Mouse (Mus musculus): ENCODE measurements at regions not wholly inside any gene's neighbourhood (a gene's known extent, or its start where the extent isn't known, plus 50 kb on each side); places are given as distances from the start of the nearest gene placed in this dataset.

GRCm38 (mm10) chr6:73676979-73677378 is 207.5 kb upstream of the 4931417E11Rik start:
- TF ChIP-seq POU5F1 (IDR thresholded peaks at IDR 0.05; ENCODE audit: borderline replicate concordance, low read length) = no peak
- Histone ChIP-seq H3K4me3 (replicated peaks; ENCODE audit: low read length) (no peak overlapping the region), H3K4me1 (replicated peaks; ENCODE audit: low read depth, low read length) (no peaks in the 10 kb centered on the region), H3K9me3 (ENCODE audit: low read length) (no peaks in the 10 kb centered on the region), H3K36me3 (ENCODE audit: insufficient read depth, low read length) (no peaks in the 10 kb centered on the region), H3K27me3 (ENCODE audit: insufficient read depth, low read length) (no peaks in the 10 kb centered on the region)

GRCm38 (mm10) chr6:73669401-73669800 is 199.9 kb upstream of the 4931417E11Rik start:
- H3K36me3 ChIP-seq (ENCODE audit: insufficient read depth, low read length) = no peaks in the 10 kb centered on the region
- H3K9me3 ChIP-seq (ENCODE audit: low read length) = no peaks in the 10 kb centered on the region
- TF ChIP-seq NANOG (IDR thresholded peaks at IDR 0.05; ENCODE audit: borderline replicate concordance, low read length) (no peak), CTCF (conservative IDR thresholded peaks at IDR 0.05; ENCODE audit: low read length) (no peak), POU5F1 (IDR thresholded peaks at IDR 0.05; ENCODE audit: borderline replicate concordance, low read length) (no peak)
- H3K4me3 ChIP-seq (replicated peaks; ENCODE audit: low read length) = no peak overlapping the region
- H3K4me1 ChIP-seq (replicated peaks; ENCODE audit: low read depth, low read length) = no peaks in the 10 kb centered on the region
- no peaks in the 10 kb centered on the region for H3K27me3 ChIP-seq (ENCODE audit: insufficient read depth, low read length)

- Histone ChIP-seq H3K4me3 (replicated peaks; ENCODE audit: low read length) (no peak overlapping the region), H3K4me1 (replicated peaks; ENCODE audit: low read depth, low read length) (no peaks in the 10 kb centered on the region), H3K36me3 (ENCODE audit: insufficient read depth, low read length) (no peaks in the 10 kb centered on the region), H3K9me3 (ENCODE audit: low read length) (no peaks in the 10 kb centered on the region), H3K27me3 (ENCODE audit: insufficient read depth, low read length) (no peaks in the 10 kb centered on the region)
- TF ChIP-seq CTCF (conservative IDR thresholded peaks at IDR 0.05; ENCODE audit: low read length) = no peak
Observed at GRCm38 (mm10) chr6:73658988-73659387, 189.5 kb upstream of the 4931417E11Rik start.

GRCm38 (mm10) chr6:73645378-73645777 is 175.9 kb upstream of the 4931417E11Rik start:
- Histone ChIP-seq H3K27me3 (ENCODE audit: insufficient read depth, low read length) (no peaks in the 10 kb centered on the region), H3K36me3 (ENCODE audit: insufficient read depth, low read length) (no peaks in the 10 kb centered on the region), H3K4me1 (replicated peaks; ENCODE audit: low read depth, low read length) (no peaks in the 10 kb centered on the region), H3K4me3 (replicated peaks; ENCODE audit: low read length) (no peak overlapping the region), H3K9me3 (ENCODE audit: low read length) (0 out of 2 replicates have a peak, but pooled peaks cover 5% of the 10 kb centered on the region)
- no peak for TF ChIP-seq CTCF (conservative IDR thresholded peaks at IDR 0.05; ENCODE audit: low read length)
- TF ChIP-seq POU5F1 (IDR thresholded peaks at IDR 0.05; ENCODE audit: borderline replicate concordance, low read length) = no peak
- TF ChIP-seq NANOG (IDR thresholded peaks at IDR 0.05; ENCODE audit: borderline replicate concordance, low read length) = no peak

- H3K9me3 ChIP-seq (ENCODE audit: low read length) = 0 out of 2 replicates have a peak, but pooled peaks cover 5% of the 10 kb centered on the region
- TF ChIP-seq NANOG (IDR thresholded peaks at IDR 0.05; ENCODE audit: borderline replicate concordance, low read length) (no peak), CTCF (conservative IDR thresholded peaks at IDR 0.05; ENCODE audit: low read length) (no peak), POU5F1 (IDR thresholded peaks at IDR 0.05; ENCODE audit: borderline replicate concordance, low read length) (no peak)
- H3K4me1 ChIP-seq (replicated peaks; ENCODE audit: low read depth, low read length) = no peaks in the 10 kb centered on the region
- H3K27me3 ChIP-seq (ENCODE audit: insufficient read depth, low read length) = no peaks in the 10 kb centered on the region
- H3K4me3 ChIP-seq (replicated peaks; ENCODE audit: low read length) = no peak overlapping the region
- no peaks in the 10 kb centered on the region for H3K36me3 ChIP-seq (ENCODE audit: insufficient read depth, low read length)
Observed at GRCm38 (mm10) chr6:73644778-73645267, 175.4 kb upstream of the 4931417E11Rik start.

- TF ChIP-seq POU5F1 (IDR thresholded peaks at IDR 0.05; ENCODE audit: borderline replicate concordance, low read length) (no peak), CTCF (conservative IDR thresholded peaks at IDR 0.05; ENCODE audit: low read length) (no peak), NANOG (IDR thresholded peaks at IDR 0.05; ENCODE audit: borderline replicate concordance, low read length) (no peak)
- H3K4me1 ChIP-seq (replicated peaks; ENCODE audit: low read depth, low read length) = no peaks in the 10 kb centered on the region
- H3K9me3 ChIP-seq (ENCODE audit: low read length) = no peaks in the 10 kb centered on the region
- no peaks in the 10 kb centered on the region for H3K27me3 ChIP-seq (ENCODE audit: insufficient read depth, low read length)
- no peak overlapping the region for H3K4me3 ChIP-seq (replicated peaks; ENCODE audit: low read length)
- H3K36me3 ChIP-seq (ENCODE audit: insufficient read depth, low read length) = no peaks in the 10 kb centered on the region
Observed at GRCm38 (mm10) chr6:73628600-73628999, 159.1 kb upstream of the 4931417E11Rik start.

GRCm38 (mm10) chr6:73626451-73626850 is 157.0 kb upstream of the 4931417E11Rik start:
- Histone ChIP-seq H3K9me3 (ENCODE audit: low read length) (no peaks in the 10 kb centered on the region), H3K4me1 (replicated peaks; ENCODE audit: low read depth, low read length) (no peaks in the 10 kb centered on the region), H3K36me3 (ENCODE audit: insufficient read depth, low read length) (no peaks in the 10 kb centered on the region), H3K4me3 (replicated peaks; ENCODE audit: low read length) (no peak overlapping the region), H3K27me3 (ENCODE audit: insufficient read depth, low read length) (no peaks in the 10 kb centered on the region)
- TF ChIP-seq CTCF (conservative IDR thresholded peaks at IDR 0.05; ENCODE audit: low read length) (no peak), NANOG (IDR thresholded peaks at IDR 0.05; ENCODE audit: borderline replicate concordance, low read length) (no peak), POU5F1 (IDR thresholded peaks at IDR 0.05; ENCODE audit: borderline replicate concordance, low read length) (no peak)

GRCm38 (mm10) chr6:73624211-73624610 is 154.7 kb upstream of the 4931417E11Rik start:
- Histone ChIP-seq H3K4me3 (replicated peaks; ENCODE audit: low read length) (no peak overlapping the region), H3K36me3 (ENCODE audit: insufficient read depth, low read length) (no peaks in the 10 kb centered on the region), H3K9me3 (ENCODE audit: low read length) (no peaks in the 10 kb centered on the region), H3K27me3 (ENCODE audit: insufficient read depth, low read length) (no peaks in the 10 kb centered on the region), H3K4me1 (replicated peaks; ENCODE audit: low read depth, low read length) (no peaks in the 10 kb centered on the region)
- no peak for TF ChIP-seq NANOG (IDR thresholded peaks at IDR 0.05; ENCODE audit: borderline replicate concordance, low read length)
- TF ChIP-seq CTCF (conservative IDR thresholded peaks at IDR 0.05; ENCODE audit: low read length) = no peak
- TF ChIP-seq POU5F1 (IDR thresholded peaks at IDR 0.05; ENCODE audit: borderline replicate concordance, low read length) = no peak

- no peaks in the 10 kb centered on the region for H3K36me3 ChIP-seq (ENCODE audit: insufficient read depth, low read length)
- no peaks in the 10 kb centered on the region for H3K9me3 ChIP-seq (ENCODE audit: low read length)
- no peak overlapping the region for H3K4me3 ChIP-seq (replicated peaks; ENCODE audit: low read length)
- H3K4me1 ChIP-seq (replicated peaks; ENCODE audit: low read depth, low read length) = no peaks in the 10 kb centered on the region
- H3K27me3 ChIP-seq (ENCODE audit: insufficient read depth, low read length) = no peaks in the 10 kb centered on the region
- TF ChIP-seq CTCF (conservative IDR thresholded peaks at IDR 0.05; ENCODE audit: low read length) (no peak), NANOG (IDR thresholded peaks at IDR 0.05; ENCODE audit: borderline replicate concordance, low read length) (no peak), POU5F1 (IDR thresholded peaks at IDR 0.05; ENCODE audit: borderline replicate concordance, low read length) (no peak)
Observed at GRCm38 (mm10) chr6:73621839-73622426, 152.5 kb upstream of the 4931417E11Rik start.

All from E14TG2a.4 (cell line).